Mouse (Mus musculus) lung, postnatal 0 days (tissue): ENCODE measurements at regions not wholly inside any gene's neighbourhood (a gene's known extent, or its start where the extent isn't known, plus 50 kb on each side); places are given as distances from the start of the nearest gene placed in this dataset.

Source experiments
- ATAC-seq: fragments of 200-750 bp; cut with Nextera tagmentation; 2 replicates; pipeline ENCODE4 v1.8.0; 2017; ENCODE audit warnings: moderate library complexity
- DNase-seq: peaks from one replicate; pipeline ENCODE4 v3.0.0-alpha.2; 2016; ENCODE audit warnings: low spot score
- H3K27ac ChIP-seq: fragments of 300-500 bp; sonication (generic); 2 replicates; pipeline ENCODE4 v1.5.1; 2014; ENCODE audit warnings: antibody characterized with exemption, mild to moderate bottlenecking, low read length, mixed read lengths
- H3K27me3 ChIP-seq: fragments of 300-500 bp; sonication (generic); replicated peaks from 2 replicates; pipeline ENCODE4 v1.6.1; 2014; ENCODE audit warnings: low read length, mixed read lengths; ENCODE audit not compliant: insufficient read depth
- H3K36me3 ChIP-seq: fragments of 300-500 bp; sonication (generic); 2 replicates; pipeline ENCODE4 v1.6.1; 2014; ENCODE audit warnings: low read length, mixed read lengths; ENCODE audit not compliant: insufficient read depth
- H3K4me1 ChIP-seq: fragments of 300-500 bp; sonication (generic); 2 replicates; pipeline ENCODE4 v1.6.1; 2014; ENCODE audit warnings: antibody characterized with exemption, low read depth, low read length, mixed read lengths; ENCODE audit not compliant: insufficient read depth
- H3K4me2 ChIP-seq: fragments of 300-500 bp; sonication (generic); replicated peaks from 2 replicates; pipeline ENCODE4 v1.6.1; 2014; ENCODE audit warnings: low read depth, mild to moderate bottlenecking, low read length, moderate library complexity, mixed read lengths
- H3K4me3 ChIP-seq: fragments of 300-500 bp; sonication (generic); 2 replicates; pipeline ENCODE4 v1.5.1; 2014; ENCODE audit warnings: low read depth, low read length
- H3K9ac ChIP-seq: fragments of 300-500 bp; sonication (generic); replicated peaks from 2 replicates; pipeline ENCODE4 v1.6.1; 2014; ENCODE audit warnings: low read depth, mild to moderate bottlenecking
- H3K9me3 ChIP-seq: fragments of 300-500 bp; sonication (generic); 2 replicates; pipeline ENCODE4 v1.6.1; 2016; ENCODE audit warnings: low read length, mixed read lengths
- CTCF ChIP-seq: IDR thresholded peaks from 2 replicates; pipeline ENCODE4 v1.5.1; 2016; ENCODE audit warnings: antibody characterized with exemption, mild to moderate bottlenecking
- EP300 ChIP-seq: IDR thresholded peaks from 2 replicates; pipeline ENCODE4 v1.6.1; 2016; ENCODE audit warnings: antibody characterized with exemption, mild to moderate bottlenecking, control low read depth
- WGBS: fragments of 180-500 bp; shearing (Covaris S2); extraction: QIAGEN DNeasy Blood & Tissue Kit; methylation state at CpG from one replicate; pipeline ENCODE4 v1.1.7; 2014; 5-methylcytosine and 5-hydroxymethylcytosine counted together

- DNase-seq (no peak), ATAC-seq (no peak)
- Histone ChIP-seq H3K27me3 (no peaks in the 10 kb centered on the region), H3K36me3 (no peaks in the 10 kb centered on the region), H3K9me3 (no peaks in the 10 kb centered on the region), H3K27ac (no peak overlapping the region), H3K4me3 (no peak overlapping the region), H3K4me2 (no peak overlapping the region), H3K9ac (no peak overlapping the region), H3K4me1 (no peaks in the 10 kb centered on the region)
- 69% methylated on average over 6 of the region's 6 CpGs for WGBS
- no peak for TF ChIP-seq EP300
- TF ChIP-seq CTCF: no peak
Measured at GRCm38 (mm10) chr17:45341573-45341972, 92.0 kb downstream of the Cdc5l start.

GRCm38 (mm10) chr17:45340851-45341250 is 92.7 kb downstream of the Cdc5l start:
- no peak for TF ChIP-seq EP300
- no peak for TF ChIP-seq CTCF
- ATAC-seq: no peak
- no peak overlapping the region for H3K9ac ChIP-seq
- H3K27me3 ChIP-seq: no peaks in the 10 kb centered on the region
- no peaks in the 10 kb centered on the region for H3K9me3 ChIP-seq
- H3K4me2 ChIP-seq: no peak overlapping the region
- no peak overlapping the region for H3K4me3 ChIP-seq
- H3K4me1 ChIP-seq: no peaks in the 10 kb centered on the region
- H3K36me3 ChIP-seq: no peaks in the 10 kb centered on the region
- H3K27ac ChIP-seq: no peak overlapping the region
- DNase-seq: no peak
- WGBS: 88% methylated on average over 4 of the region's 4 CpGs

- DNase-seq (no peak), ATAC-seq (no peak)
- no peak overlapping the region for H3K4me3 ChIP-seq
- no peak overlapping the region for H3K27ac ChIP-seq
- H3K9me3 ChIP-seq: no peaks in the 10 kb centered on the region
- H3K36me3 ChIP-seq: no peaks in the 10 kb centered on the region
- TF ChIP-seq EP300 (no peak), CTCF (no peak)
- H3K4me2 ChIP-seq: no peak overlapping the region
- no peaks in the 10 kb centered on the region for H3K27me3 ChIP-seq
- H3K9ac ChIP-seq: no peak overlapping the region
- 44% methylated on average over 11 of the region's 11 CpGs for WGBS
- H3K4me1 ChIP-seq: no peaks in the 10 kb centered on the region
Measured at GRCm38 (mm10) chr17:45339226-45339625, 94.3 kb downstream of the Cdc5l start.

- no peaks in the 10 kb centered on the region for H3K4me1 ChIP-seq
- TF ChIP-seq CTCF (no peak), EP300 (no peak)
Measured at GRCm38 (mm10) chr17:45338086-45338485, 95.5 kb downstream of the Cdc5l start.

GRCm38 (mm10) chr17:45335586-45336151 is 97.9 kb downstream of the Cdc5l start:
- Histone ChIP-seq H3K4me1 (no peaks in the 10 kb centered on the region), H3K4me3 (no peak overlapping the region), H3K36me3 (no peaks in the 10 kb centered on the region), H3K27me3 (no peaks in the 10 kb centered on the region), H3K9ac (no peak overlapping the region), H3K9me3 (no peaks in the 10 kb centered on the region), H3K27ac (no peak overlapping the region), H3K4me2 (no peak overlapping the region)
- no peak for TF ChIP-seq EP300
- no peak for TF ChIP-seq CTCF
- no peak for ATAC-seq
- 86% methylated on average over 9 of the region's 9 CpGs for WGBS
- DNase-seq: no peak

More at GRCm38 (mm10) chr17:45338086-45338485, 95.5 kb downstream of the Cdc5l start:
- no peak overlapping the region for H3K9ac ChIP-seq
- no peaks in the 10 kb centered on the region for H3K27me3 ChIP-seq
- H3K4me2 ChIP-seq: no peak overlapping the region
- no peak for ATAC-seq
- no peak overlapping the region for H3K27ac ChIP-seq
- no peak for DNase-seq
- H3K9me3 ChIP-seq: no peaks in the 10 kb centered on the region
- H3K36me3 ChIP-seq: no peaks in the 10 kb centered on the region
- WGBS: 73% methylated on average over 4 of the region's 4 CpGs
- no peak overlapping the region for H3K4me3 ChIP-seq

GRCm38 (mm10) chr17:45334732-45335381 is 98.7 kb downstream of the Cdc5l start:
- TF ChIP-seq EP300: no peak
- TF ChIP-seq CTCF: no peak
- no peak overlapping the region for H3K4me3 ChIP-seq
- H3K4me1 ChIP-seq: no peaks in the 10 kb centered on the region
- H3K9ac ChIP-seq: no peak overlapping the region
- H3K9me3 ChIP-seq: no peaks in the 10 kb centered on the region
- no peak overlapping the region for H3K4me2 ChIP-seq
- 54% methylated on average over 13 of the region's 13 CpGs for WGBS
- H3K36me3 ChIP-seq: no peaks in the 10 kb centered on the region
- no peak overlapping the region for H3K27ac ChIP-seq
- no peak for DNase-seq
- no peaks in the 10 kb centered on the region for H3K27me3 ChIP-seq
- no peak for ATAC-seq
